Mouse (Mus musculus): ENCODE measurements around the gene Grap2. TPM values are rescaled to one million over a fixed set of nuclear protein-coding genes. Genes with fewer than 3 reads are reported as not detected.

Grap2 gene
- total RNA-seq, 2 experiments from 2014 or later, result 0.28 to 0.74 TPM

DNA sequence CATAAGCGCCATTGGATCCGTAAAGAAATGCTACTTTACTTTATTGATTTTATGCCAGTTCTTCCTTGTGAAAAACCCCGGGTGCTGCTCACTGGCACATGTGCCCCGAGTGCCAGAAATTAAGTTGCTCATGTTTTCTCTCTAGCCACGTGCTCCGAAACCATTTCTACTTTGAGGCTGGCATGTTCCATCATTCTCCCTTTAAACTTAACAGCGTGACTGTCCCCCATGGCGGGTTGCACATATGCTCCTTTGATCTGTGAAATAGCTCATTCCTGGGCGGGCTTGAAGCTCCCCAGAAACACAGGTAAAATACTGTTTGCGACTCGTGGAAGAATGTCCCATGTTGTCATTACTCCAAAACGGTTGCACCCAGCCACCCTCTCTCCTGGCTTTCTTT lies 26.4 kb downstream of the Grap2 start:
- DNase-seq (ENCODE audit: extremely low spot score in 1 of 2, low spot score in 1 of 2), result no peak

DNA sequence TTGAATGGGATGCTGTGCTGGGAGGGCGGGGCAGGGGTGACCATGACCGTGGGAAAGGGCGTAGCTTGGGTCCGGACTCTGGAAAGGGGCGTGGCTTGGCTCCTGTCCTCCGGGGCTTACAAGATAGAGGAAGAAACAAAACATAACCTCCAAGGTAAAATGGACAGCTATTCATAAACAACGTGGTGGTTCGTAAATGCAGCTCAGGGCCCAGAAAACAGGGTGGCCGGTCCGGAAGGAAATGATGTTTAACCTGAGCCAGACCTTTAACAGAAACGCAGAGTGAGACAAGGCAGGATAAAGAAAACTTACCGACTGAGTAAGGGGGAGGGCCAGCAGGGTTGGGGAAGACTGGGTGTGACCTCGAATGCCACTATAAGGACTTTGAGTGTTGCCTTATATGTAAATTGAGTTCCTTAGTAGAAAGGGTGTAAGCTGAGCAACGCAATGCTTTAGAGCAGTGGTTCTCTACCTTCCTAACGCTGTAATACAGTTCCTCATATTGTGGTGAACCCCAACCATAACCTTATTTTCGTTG lies 26.9 kb downstream of the Grap2 start:
- no peak for DNase-seq (ENCODE audit: extremely low spot score in 1 of 2, low spot score in 1 of 2)

DNA sequence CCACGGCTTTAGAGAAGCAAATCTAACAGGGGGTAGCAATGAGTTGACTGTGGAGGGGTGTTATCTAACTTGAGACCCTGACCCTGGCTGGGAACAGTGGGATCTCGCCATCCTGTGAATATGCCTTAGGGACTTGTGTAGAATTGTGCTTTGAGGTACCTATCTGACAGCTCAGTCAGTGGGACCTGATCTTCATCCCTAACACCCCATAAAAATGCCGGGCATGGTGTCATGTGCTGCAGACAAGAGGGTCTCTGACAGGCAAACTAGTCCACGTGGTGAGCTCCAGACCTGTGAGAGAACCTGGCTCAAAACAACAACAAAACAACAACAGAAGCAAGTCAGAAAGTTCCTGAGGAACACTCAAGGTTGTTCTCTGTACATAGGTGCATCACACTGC lies 27.4 kb downstream of the Grap2 start:
- no peak for DNase-seq (ENCODE audit: extremely low spot score in 1 of 2, low spot score in 1 of 2)

DNA sequence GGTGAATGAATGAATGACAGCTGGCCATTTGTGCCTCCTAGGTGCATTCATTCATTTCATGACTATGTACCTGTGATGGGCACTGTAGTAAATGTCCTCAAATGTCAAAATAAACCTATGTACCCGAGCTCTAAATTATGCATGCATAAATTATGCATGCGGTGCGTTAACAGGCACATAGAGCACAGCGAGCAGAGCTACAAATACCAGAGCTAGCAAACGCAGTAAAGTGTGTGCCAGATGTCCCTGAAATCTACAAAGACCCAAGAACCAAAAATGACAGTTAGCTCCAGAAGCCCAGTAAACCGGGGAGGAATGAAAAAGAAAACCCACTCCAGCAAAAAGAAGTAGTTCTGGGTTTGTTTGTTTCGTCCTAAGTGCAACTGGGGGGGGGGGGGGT lies 29.1 kb downstream of the Grap2 start:
- DNase-seq (ENCODE audit: extremely low spot score in 1 of 2, low spot score in 1 of 2), result no peak

DNA sequence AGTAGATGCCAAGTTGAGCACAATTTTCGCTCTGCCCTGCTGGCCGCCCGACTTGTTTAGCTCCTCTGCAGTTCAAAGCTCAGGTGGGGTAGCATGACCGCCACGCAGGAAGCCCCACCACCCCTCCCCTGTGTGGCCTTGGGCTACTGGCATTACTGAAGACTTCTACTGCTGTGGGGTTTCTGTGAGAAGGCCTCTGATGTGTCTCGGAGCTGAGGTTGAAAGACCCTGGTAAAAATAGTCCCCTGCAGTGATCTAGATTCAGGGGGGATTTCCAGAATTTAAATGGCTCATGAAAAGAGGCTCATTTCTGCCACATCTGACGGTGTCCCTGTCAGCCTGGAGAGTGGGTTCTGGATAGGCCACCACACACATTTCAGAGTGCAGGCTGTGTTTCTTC lies 30.1 kb downstream of the Grap2 start:
- DNase-seq (ENCODE audit: extremely low spot score in 1 of 2, low spot score in 1 of 2), result no peak

DNA sequence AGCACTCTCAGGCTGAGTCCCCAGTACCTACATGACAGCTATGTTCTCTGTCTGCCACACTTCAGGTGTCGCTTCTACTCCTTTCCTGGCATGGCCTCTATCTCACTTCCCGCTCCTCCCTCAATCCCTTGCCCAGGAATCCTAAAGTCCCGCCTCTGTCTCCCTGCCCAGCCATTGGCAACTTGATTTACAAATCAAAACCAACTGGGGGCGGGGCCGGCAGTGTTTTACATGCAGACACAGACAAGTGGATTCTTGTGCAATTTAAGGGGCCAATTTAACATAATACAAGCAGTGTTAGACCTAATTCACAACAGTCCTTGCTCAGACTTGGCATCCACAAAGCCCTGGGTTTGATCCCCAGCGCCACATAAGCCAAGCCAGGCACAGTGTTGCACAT lies 31.6 kb downstream of the Grap2 start:
- no peak for DNase-seq (ENCODE audit: extremely low spot score in 1 of 2, low spot score in 1 of 2)

DNA sequence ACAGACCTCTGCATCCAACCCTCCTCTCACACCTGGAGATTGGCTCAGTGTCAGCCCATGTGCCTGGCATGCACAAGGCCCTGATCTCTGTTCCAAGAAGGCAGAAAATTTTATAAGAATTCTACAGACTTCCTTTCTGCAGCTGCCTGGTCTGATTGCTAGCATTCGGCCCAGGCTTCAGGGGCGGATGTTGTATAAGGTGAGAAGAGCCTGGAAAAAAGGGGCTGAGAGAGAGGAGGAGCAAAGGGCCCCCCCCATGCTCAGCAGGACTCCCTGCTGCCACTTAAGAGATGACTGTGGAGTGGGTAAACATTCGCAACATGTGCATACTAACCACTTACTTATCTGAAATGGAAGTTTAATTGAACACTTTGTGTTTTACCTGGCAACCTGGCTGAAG lies 35.6 kb downstream of the Grap2 start:
- no peak for DNase-seq (ENCODE audit: extremely low spot score in 1 of 2, low spot score in 1 of 2)

DNA sequence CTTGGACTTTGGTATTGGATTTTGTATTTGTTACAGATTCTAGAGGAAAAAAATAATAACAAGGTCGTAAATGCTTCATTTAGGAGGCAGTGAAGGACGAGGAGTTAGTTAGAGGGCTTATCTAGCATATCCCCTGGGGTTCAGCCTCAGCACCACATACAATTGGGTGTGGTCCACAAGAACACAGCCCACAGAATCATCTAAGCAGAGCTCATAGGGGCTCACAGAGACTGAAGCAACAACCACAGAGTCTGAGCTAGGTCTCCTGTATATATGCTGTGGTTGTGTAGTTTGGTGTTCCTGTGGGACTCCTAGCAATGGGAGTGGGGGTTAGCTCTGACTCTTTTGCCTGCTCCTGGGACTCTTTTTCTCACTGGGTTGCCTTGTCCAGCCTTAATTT lies 37.9 kb downstream of the Grap2 start:
- DNase-seq (ENCODE audit: extremely low spot score in 1 of 2, low spot score in 1 of 2), result no peak

DNA sequence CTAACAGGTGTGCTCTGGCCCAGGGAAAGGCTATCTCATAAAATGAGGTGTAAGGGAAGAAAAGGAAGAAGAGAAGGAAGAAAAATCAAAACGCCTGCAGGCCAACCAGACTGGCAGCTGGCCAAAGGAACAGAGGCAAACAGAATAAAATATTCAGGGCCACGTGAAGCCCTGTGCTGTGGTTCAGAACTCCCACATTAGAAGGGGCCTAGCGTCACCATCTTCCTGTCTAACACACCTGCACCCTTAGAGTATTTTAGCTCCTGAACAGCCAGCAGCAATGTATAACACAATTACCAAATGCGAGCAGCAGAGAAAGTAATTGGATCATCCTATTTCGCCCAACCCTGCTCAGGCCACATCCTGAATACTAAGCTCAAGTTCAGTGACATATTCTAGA lies 39.1 kb downstream of the Grap2 start:
- no peak for DNase-seq (ENCODE audit: extremely low spot score in 1 of 2, low spot score in 1 of 2)

DNA sequence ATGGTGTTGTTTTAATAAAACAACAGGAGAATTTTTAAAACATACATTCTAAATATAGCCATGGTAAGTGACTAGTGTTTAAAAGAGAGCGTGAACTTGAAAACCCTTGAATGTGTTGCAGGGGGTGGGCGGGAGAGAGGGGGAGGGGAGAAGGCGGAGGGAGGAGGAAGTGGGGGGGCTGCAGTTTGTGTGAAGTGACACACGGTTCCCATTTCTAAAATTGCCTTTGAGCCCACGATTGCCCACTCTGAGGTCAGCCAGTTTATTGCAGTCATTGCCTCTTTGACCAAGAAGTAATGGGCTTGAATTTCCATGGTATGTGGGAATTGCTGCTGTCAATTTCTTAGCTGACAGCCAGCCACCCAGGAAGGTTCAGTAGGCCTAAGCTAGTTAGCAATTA lies 41.5 kb downstream of the Grap2 start:
- DNase-seq (ENCODE audit: extremely low spot score in 1 of 2, low spot score in 1 of 2), result no peak

DNA sequence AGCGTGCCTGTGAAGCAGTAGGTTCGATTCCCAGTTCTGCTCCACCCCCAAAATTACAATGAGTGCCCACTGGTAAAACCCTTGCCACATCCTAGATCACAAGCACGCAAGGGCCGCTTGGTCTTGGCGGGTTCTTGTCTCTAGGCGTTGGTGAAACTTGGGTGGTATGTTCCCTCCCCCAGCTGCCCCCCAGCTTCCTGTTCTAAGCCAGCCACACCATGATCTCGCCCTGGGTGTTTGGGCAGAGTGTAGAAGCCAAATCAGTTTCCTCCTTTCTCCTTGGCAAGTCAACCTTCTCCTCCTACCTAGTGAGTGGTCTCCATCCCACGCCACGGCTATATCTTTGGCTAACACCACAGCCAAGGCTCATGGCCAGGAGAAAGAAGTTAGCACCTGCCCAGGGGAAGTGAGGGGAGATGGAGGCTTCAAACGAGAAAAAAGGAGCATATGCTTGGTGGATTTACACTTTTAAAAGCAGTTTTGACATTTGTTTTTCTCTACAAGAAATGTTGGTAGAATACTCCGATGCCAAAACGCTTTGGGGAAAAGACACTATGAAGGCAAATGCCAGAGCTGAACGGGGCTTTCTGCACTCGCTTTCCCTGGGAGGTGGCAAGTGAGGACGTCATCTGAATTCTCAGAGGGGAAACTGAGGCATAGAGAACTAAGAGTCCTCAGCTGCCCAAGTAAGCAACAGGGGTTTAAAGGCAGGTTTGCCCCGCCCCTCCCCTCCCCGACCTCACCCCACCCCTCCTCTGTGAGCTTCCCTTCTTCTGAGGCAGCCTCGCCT lies 42.3 kb downstream of the Grap2 start:
- no peak for DNase-seq (ENCODE audit: extremely low spot score in 1 of 2, low spot score in 1 of 2)

DNA sequence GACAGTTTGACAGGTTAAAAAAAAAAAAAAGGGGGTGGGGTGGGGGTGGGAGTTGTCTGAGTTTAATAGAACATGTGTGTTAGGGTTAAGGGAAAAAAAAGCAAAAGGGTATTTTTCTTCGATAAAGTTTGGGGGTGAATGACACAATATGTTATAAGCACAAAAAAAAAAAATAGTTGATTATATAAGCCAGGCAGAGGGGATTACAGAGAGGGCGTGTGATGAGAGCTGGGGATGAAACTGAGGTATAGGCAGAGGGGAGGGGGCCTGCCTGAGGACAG lies 42.8 kb downstream of the Grap2 start:
- DNase-seq (ENCODE audit: extremely low spot score in 1 of 2, low spot score in 1 of 2), result no peak

DNA sequence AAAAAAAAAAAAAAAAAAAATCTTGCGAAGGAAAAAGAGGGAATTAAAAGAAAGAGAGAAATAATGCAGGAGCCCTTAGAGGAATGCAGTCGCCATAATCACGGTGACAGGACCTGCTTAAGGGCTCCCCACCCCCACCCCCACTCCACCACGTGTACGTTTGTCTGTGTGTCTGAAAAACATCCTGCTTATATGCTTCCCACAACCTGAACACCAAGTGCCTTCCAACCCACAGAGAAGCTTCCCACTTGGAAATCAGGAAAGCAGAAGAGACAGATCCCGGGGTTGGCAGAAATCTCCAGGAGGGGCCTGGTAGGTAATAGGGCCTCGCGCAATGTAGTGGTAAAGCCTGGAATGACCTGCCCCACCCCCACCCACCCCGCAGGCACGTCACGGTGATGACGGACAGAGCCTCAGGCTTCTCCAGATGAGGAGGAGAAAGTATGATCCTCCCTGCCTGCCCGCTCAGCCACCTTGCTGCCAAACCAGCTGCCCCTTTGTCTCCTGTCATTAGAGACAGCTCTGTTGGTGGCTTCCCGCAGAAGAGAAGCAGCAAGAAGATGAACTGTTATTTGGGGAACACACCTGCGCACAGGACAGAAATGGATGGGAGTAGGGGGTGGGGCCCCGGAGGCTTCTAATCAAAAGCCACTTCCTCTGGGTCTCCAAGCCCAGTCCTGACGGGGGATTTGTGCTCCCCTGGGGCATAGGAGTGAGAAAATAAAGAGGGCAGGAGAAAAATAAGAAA lies 43.4 kb downstream of the Grap2 start:
- DNase-seq (ENCODE audit: extremely low spot score in 1 of 2, low spot score in 1 of 2), result no peak

DNA sequence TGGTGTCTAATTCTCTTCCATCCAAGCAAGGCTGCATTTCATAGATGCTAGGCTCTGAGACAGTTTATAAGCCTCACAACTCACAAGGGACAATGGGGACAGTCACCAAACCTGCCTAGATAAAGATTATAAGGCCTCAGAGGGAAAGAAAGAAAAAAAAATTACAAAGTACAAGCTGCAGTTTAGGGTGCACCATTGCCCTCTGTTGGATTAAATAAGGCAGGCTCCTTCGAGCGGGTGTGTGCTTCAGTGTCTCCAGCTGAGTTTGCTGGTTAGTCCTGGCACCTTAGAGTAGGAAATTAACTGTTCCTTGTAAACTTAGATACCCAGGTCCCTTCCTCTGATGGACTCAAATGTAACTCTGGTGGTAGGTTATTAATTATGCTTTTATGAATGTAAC lies 45.4 kb downstream of the Grap2 start:
- DNase-seq (ENCODE audit: extremely low spot score in 1 of 2, low spot score in 1 of 2), result no peak

DNA sequence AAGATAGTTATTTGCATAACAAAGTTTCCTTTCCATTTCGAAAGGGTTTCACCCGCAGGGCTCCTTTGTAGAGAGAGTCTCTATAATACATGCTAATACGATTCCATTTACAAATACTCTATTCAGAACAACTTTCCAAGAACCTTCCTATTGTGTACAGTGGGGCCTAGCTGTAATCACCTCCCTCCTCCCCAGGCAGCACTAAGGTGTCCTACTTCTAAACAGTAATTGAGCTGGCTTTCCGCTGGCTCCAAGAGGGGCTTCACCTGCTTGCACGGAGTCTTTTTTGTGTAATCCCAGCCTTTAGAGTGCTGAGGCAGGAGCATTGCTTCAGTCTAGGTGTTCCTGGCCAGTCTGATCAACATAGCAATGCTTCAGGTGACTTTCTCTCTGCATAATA lies 46.8 kb downstream of the Grap2 start:
- no peak for DNase-seq (ENCODE audit: extremely low spot score in 1 of 2, low spot score in 1 of 2)

DNA sequence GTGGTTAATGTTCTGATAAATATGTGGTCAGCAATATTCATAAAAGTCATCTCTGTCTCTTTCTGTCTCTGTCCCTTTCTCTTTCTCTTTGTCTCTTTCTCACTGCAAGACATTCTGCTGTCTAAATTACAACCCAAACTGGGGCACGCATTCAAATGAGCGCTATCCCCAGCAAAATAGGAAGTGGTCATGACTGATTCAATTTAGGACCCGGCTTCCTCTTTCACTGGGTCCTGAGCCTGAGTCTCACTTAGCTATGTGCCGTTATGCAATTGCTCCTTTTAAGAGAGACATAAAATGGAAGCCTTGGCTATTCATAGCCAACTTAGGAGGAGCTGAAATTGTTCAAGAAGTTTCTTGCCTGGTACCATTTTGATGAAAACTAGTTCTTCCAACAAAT lies 47.4 kb downstream of the Grap2 start:
- DNase-seq (ENCODE audit: extremely low spot score in 1 of 2, low spot score in 1 of 2), result no peak

DNA sequence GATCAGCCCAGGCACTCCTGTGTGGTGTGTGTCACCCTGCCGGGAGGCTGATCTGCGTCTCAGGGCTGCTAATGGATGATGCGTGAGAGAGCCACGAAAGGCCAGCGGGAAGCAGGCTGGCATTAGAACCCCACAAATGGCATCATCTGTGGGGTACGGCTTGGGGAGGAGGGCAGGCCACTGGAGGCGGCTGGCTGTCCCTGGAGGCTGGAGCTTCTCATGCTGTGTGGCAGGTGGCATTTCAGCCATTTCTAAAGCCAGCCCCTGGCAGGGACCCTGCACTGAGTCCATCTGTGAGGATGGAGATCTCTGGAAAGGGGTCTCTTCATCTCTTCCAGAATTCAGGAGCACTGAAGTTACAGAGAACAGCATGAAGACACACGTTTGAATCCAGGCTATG lies 48.0 kb downstream of the Grap2 start:
- DNase-seq (ENCODE audit: extremely low spot score in 1 of 2, low spot score in 1 of 2), result no peak

DNA sequence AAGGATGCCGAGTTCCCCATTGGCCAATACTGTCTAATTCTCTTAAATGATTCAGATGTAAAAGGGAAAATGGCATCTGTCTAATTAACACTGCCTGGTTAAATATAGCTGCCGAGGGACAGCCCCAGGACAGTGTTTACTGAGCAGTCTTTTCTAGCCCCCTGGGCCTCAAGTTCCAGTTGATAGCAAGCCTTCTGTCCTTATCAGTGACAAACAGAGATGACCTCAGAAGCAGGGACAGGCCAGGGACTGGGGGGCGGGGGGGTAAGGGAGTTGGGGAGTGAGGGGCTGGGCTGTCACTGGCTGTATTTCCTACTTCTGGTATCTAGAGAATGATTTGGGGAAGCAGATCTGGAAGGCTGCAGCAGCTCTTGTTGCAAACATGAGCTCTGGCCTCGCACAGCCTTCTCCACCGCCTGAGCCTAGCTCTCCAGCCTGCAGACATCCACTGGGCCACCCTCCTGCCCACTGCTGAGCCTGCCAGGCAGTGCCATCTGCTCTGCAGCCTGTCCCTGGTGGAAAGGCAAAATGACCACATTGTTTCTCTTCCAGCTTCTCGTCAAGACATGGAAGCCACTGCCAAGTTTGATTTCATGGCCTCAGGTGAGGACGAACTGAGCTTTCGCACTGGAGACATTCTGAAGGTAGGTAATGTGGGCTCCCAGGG lies 50.9 kb downstream of the Grap2 start:
- no peak for DNase-seq (ENCODE audit: extremely low spot score in 1 of 2, low spot score in 1 of 2)

DNA sequence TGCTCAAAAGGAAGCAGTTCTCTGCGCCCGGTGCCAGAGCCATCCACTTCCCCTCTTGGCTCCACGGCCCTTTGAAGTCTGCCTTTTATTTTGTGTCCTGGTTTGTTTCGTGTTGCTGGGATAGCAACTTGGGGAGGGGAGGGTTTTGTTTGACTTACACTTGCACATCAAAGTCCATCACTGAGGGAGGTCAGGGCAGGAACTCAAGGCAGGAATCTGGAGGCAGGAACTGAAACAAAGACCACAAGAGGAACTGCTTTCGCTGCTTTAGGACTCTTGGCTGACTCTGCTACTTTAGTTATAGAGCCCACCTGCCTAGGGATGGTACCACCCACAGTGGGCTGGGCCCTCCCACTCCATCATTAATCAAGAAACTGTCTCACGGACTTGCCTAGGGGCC lies 54.1 kb downstream of the Grap2 start:
- no peak for DNase-seq (ENCODE audit: extremely low spot score in 1 of 2, low spot score in 1 of 2)

DNA sequence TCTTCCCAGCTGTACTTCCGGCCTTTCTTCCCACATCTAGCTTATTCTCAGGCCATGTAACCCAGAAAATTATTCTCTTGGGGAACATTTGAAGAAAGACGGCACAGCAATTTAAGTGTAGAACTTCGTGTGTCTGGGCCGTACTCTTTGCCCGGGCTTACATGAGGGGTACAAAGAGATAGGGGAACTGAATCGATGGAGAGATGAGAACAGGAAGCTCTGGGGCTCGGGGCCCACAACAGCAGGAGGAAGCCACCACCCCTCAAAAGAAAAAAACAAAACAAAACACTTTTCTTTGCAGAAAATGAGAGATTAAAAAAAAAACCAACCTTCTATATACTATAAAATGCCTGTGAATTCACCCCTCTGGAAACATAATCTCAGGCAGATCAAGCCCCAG lies 57.8 kb downstream of the Grap2 start:
- no peak for DNase-seq (ENCODE audit: extremely low spot score in 1 of 2, low spot score in 1 of 2)

DNA sequence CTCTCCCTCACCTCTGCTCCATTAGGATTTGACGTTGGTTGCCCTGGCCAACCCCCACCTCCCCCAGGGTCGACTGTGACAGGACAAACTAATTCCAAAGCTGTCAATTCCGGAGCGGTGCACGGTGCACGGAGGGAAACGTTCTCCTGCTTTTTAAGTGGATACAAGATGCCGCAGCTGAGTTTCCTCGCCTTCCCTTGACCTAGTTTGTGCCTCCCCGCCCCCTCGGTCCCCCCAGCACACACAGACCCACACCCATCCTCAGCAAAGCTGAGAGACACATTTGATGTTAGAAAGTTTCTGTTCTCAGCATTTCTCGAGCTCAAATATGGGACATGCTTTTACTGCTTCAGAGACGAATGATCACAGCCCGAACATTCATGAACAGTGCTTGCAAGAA lies 58.3 kb downstream of the Grap2 start:
- no peak for DNase-seq (ENCODE audit: extremely low spot score in 1 of 2, low spot score in 1 of 2)

DNA sequence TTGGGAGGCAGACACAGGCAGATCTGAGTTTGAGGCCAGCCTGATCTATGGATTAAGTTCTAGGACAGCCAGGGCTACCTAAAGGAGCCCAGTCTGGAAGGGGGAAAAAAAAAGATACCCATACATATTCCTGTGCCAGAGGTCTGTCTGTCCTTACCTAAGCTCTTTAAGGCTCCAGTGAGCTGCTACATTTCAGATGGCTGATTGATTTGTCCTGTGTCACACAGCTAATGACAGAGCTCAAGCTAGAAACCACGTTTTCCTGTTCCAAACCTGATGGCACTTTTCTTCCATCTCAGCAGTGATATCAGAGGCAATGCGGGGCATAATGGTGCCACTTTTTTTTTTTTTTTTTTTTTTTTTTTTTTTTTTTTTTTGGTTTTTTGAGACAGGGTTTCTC lies 58.9 kb downstream of the Grap2 start:
- DNase-seq (ENCODE audit: extremely low spot score in 1 of 2, low spot score in 1 of 2), result no peak

Data from layer of hippocampus, postnatal 25 days (tissue).